Mouse (Mus musculus) heart, adult 9 months (tissue): ENCODE measurements around the gene Enox1.

Experiments
- DNase-seq, 2 experiments: peaks; one replicate each; pipeline ENCODE4 v3.0.0; 2022; ENCODE audit warnings: low spot score in 2 of 2

Enox1 gene

GRCm38 (mm10) chr14:77373119-77373518, 216.6 kb downstream of the Enox1 start:
- DNase-seq, result no peak

- DNase-seq, result no peak
Observed at GRCm38 (mm10) chr14:77375054-77375453, 218.5 kb downstream of the Enox1 start.

- DNase-seq, result peak in 1 of 2 experiments; percentile 5
Observed at GRCm38 (mm10) chr14:77375618-77376017, 219.1 kb downstream of the Enox1 start.

GRCm38 (mm10) chr14:77376731-77377130, 220.2 kb downstream of the Enox1 start:
- DNase-seq, result no peak

- no peak for DNase-seq
Observed at GRCm38 (mm10) chr14:77377439-77377838, 220.9 kb downstream of the Enox1 start.

GRCm38 (mm10) chr14:77377873-77378272, 221.3 kb downstream of the Enox1 start:
- DNase-seq, result no peak

GRCm38 (mm10) chr14:77381532-77381931, 225.0 kb downstream of the Enox1 start:
- DNase-seq, result no peak

- DNase-seq, result no peak
Observed at GRCm38 (mm10) chr14:77385621-77386020, 229.1 kb downstream of the Enox1 start.

GRCm38 (mm10) chr14:77387877-77388276, 231.3 kb downstream of the Enox1 start:
- no peak for DNase-seq

GRCm38 (mm10) chr14:77389276-77389675, 232.7 kb downstream of the Enox1 start:
- no peak for DNase-seq

GRCm38 (mm10) chr14:77392476-77392875, 235.9 kb downstream of the Enox1 start:
- DNase-seq, result no peak

GRCm38 (mm10) chr14:77406241-77407114, 249.9 kb downstream of the Enox1 start:
- no peak for DNase-seq

GRCm38 (mm10) chr14:77409271-77409940, 252.8 kb downstream of the Enox1 start:
- no peak for DNase-seq

GRCm38 (mm10) chr14:77410354-77410753, 253.8 kb downstream of the Enox1 start:
- DNase-seq, result no peak

- DNase-seq, result no peak
Observed at GRCm38 (mm10) chr14:77413106-77413505, 256.5 kb downstream of the Enox1 start.

GRCm38 (mm10) chr14:77416358-77416757, 259.8 kb downstream of the Enox1 start:
- DNase-seq, result no peak

- peak in 1 of 2 experiments; percentile 20 for DNase-seq
Observed at GRCm38 (mm10) chr14:77421031-77421430, 264.5 kb downstream of the Enox1 start.

- no peak for DNase-seq
Observed at GRCm38 (mm10) chr14:77423194-77423593, 266.6 kb downstream of the Enox1 start.

GRCm38 (mm10) chr14:77439426-77439825, 282.9 kb downstream of the Enox1 start:
- DNase-seq, result no peak

GRCm38 (mm10) chr14:77440805-77441204, 284.2 kb downstream of the Enox1 start:
- DNase-seq, result no peak

GRCm38 (mm10) chr14:77441541-77441940, 285.0 kb downstream of the Enox1 start:
- DNase-seq, result no peak

GRCm38 (mm10) chr14:77448001-77448400, 291.4 kb downstream of the Enox1 start:
- DNase-seq, result no peak

GRCm38 (mm10) chr14:77451916-77452315, 295.4 kb downstream of the Enox1 start:
- DNase-seq, result no peak
